Mouse (Mus musculus) CD4-positive, CD25-positive, alpha-beta regulatory T cell, adult 2 months (primary cell): ENCODE data around the gene Hoxa10.

Source experiments
- DNase-seq: peaks from one replicate; pipeline ENCODE4 v3.0.0-alpha.2; 2012; ENCODE audit warnings: low read depth, low spot score

Hoxa10 gene

GRCm38 (mm10) chr6:52218643-52219215, 21.9 kb downstream of the Hoxa10 start:
- DNase-seq = no peak

- peak; percentile 33 for DNase-seq
These were observed 22.6 kb downstream of the Hoxa10 start for GRCm38 (mm10) chr6:52217895-52218642.

GRCm38 (mm10) chr6:52217459-52217768, 23.2 kb downstream of the Hoxa10 start:
- DNase-seq = peak; percentile 69

GRCm38 (mm10) chr6:52216691-52217458, 23.8 kb downstream of the Hoxa10 start:
- peak; percentile 35 for DNase-seq

GRCm38 (mm10) chr6:52215771-52216535, 24.7 kb downstream of the Hoxa10 start:
- DNase-seq = no peak

- DNase-seq = no peak
These were observed 25.6 kb downstream of the Hoxa10 start for GRCm38 (mm10) chr6:52215070-52215469.

- DNase-seq = no peak
These were observed 26.4 kb downstream of the Hoxa10 start for GRCm38 (mm10) chr6:52214271-52214670.

GRCm38 (mm10) chr6:52213119-52213986, 27.3 kb downstream of the Hoxa10 start, which contains the start of the genes Hoxa3 and Gm28308:
TSS of gene Hoxa3 (minus strand) at chr6:52213336.
TSS of gene Gm28308 (minus strand) at chr6:52213339.
- peak; percentile 48 for DNase-seq

- DNase-seq = no peak
These were observed 28.0 kb downstream of the Hoxa10 start for GRCm38 (mm10) chr6:52212556-52213118.

- peak; percentile 38 for DNase-seq
These were observed 28.7 kb downstream of the Hoxa10 start for GRCm38 (mm10) chr6:52211961-52212360.

GRCm38 (mm10) chr6:52211170-52211935, 29.3 kb downstream of the Hoxa10 start:
- DNase-seq = peak; percentile 86

- no peak for DNase-seq
These were observed 31.0 kb downstream of the Hoxa10 start for GRCm38 (mm10) chr6:52209685-52210046.

GRCm38 (mm10) chr6:52208868-52209684, 31.6 kb downstream of the Hoxa10 start:
- DNase-seq = no peak

GRCm38 (mm10) chr6:52208072-52208867, 32.4 kb downstream of the Hoxa10 start, which contains the start of gene Hoxa6:
TSS of gene Hoxa6 (minus strand) at chr6:52208722.
- no peak for DNase-seq

GRCm38 (mm10) chr6:52207684-52207976, 33.0 kb downstream of the Hoxa10 start:
- no peak for DNase-seq

GRCm38 (mm10) chr6:52206882-52207683, 33.6 kb downstream of the Hoxa10 start:
- DNase-seq = no peak
